Mouse (Mus musculus) stomach, embryonic 15.5 days (tissue): ENCODE measurements at regions not wholly inside any gene's neighbourhood (a gene's known extent, or its start where the extent isn't known, plus 50 kb on each side); places are given as distances from the start of the nearest gene placed in this dataset.

Experiments used
- ATAC-seq: fragments of 200-750 bp; cut with Nextera tagmentation; 2 replicates; pipeline ENCODE4 v1.8.0; 2017; ENCODE audit warnings: low read depth, moderate number of reproducible peaks, moderate TSS enrichment; ENCODE audit not compliant: insufficient read depth, low FRiP score
- H3K27ac ChIP-seq: fragments of 300-500 bp; sonication (generic); 2 replicates; pipeline ENCODE4 v1.5.1; 2015; ENCODE audit warnings: mild to moderate bottlenecking, inconsistent platforms
- H3K27me3 ChIP-seq: fragments of 300-500 bp; sonication (generic); replicated peaks from 2 replicates; pipeline ENCODE4 v1.6.1; 2015; ENCODE audit warnings: inconsistent platforms
- H3K36me3 ChIP-seq: fragments of 300-500 bp; sonication (generic); 2 replicates; pipeline ENCODE4 v1.6.1; 2015; ENCODE audit warnings: inconsistent platforms
- H3K4me1 ChIP-seq: fragments of 300-500 bp; sonication (generic); 2 replicates; pipeline ENCODE4 v1.6.1; 2015; ENCODE audit warnings: inconsistent platforms
- H3K4me2 ChIP-seq: fragments of 300-500 bp; sonication (generic); 2 replicates; pipeline ENCODE4 v1.6.1; 2015; ENCODE audit warnings: mild to moderate bottlenecking, inconsistent platforms
- H3K4me3 ChIP-seq: fragments of 300-500 bp; sonication (generic); replicated peaks from 2 replicates; pipeline ENCODE4 v1.5.1; 2015; ENCODE audit warnings: inconsistent platforms
- H3K9ac ChIP-seq: fragments of 300-500 bp; sonication (generic); 2 replicates; pipeline ENCODE4 v1.6.1; 2015; ENCODE audit warnings: inconsistent platforms
- H3K9me3 ChIP-seq: fragments of 300-500 bp; sonication (generic); 2 replicates; pipeline ENCODE4 v1.6.1; 2016; ENCODE audit warnings: inconsistent platforms
- WGBS: fragments of 180-500 bp; shearing (Covaris S2); methylation state at CpG from one replicate; pipeline ENCODE4 v1.1.7; 2015; 5-methylcytosine and 5-hydroxymethylcytosine counted together

GRCm38 (mm10) chr4:124257006-124257405, 339.2 kb upstream of the 4930535I16Rik start:
- H3K9me3 ChIP-seq: no peaks in the 10 kb centered on the region
- ATAC-seq: no peak
- no peaks in the 10 kb centered on the region for H3K36me3 ChIP-seq
- H3K4me2 ChIP-seq: no peak overlapping the region
- no peaks in the 10 kb centered on the region for H3K27me3 ChIP-seq
- no peak overlapping the region for H3K9ac ChIP-seq
- no peak overlapping the region for H3K4me3 ChIP-seq
- H3K4me1 ChIP-seq: no peaks in the 10 kb centered on the region
- WGBS: 15% methylated on average over 9 of the region's 9 CpGs
- no peak overlapping the region for H3K27ac ChIP-seq

GRCm38 (mm10) chr4:124256515-124256914, 338.7 kb upstream of the 4930535I16Rik start:
- Histone ChIP-seq H3K4me2 (no peak overlapping the region), H3K9me3 (no peaks in the 10 kb centered on the region), H3K4me3 (no peak overlapping the region), H3K9ac (no peak overlapping the region), H3K27me3 (no peaks in the 10 kb centered on the region), H3K36me3 (no peaks in the 10 kb centered on the region), H3K4me1 (no peaks in the 10 kb centered on the region), H3K27ac (no peak overlapping the region)
- 54% methylated on average over 7 of the region's 7 CpGs for WGBS
- no peak for ATAC-seq

GRCm38 (mm10) chr4:124255183-124255543, 337.3 kb upstream of the 4930535I16Rik start:
- Histone ChIP-seq H3K4me1 (no peaks in the 10 kb centered on the region), H3K27ac (no peak overlapping the region), H3K9ac (no peak overlapping the region), H3K36me3 (no peaks in the 10 kb centered on the region), H3K4me2 (no peak overlapping the region), H3K4me3 (no peak overlapping the region), H3K9me3 (no peaks in the 10 kb centered on the region), H3K27me3 (no peaks in the 10 kb centered on the region)
- WGBS: 63% methylated on average over 7 of the region's 7 CpGs
- no peak for ATAC-seq

DNA sequence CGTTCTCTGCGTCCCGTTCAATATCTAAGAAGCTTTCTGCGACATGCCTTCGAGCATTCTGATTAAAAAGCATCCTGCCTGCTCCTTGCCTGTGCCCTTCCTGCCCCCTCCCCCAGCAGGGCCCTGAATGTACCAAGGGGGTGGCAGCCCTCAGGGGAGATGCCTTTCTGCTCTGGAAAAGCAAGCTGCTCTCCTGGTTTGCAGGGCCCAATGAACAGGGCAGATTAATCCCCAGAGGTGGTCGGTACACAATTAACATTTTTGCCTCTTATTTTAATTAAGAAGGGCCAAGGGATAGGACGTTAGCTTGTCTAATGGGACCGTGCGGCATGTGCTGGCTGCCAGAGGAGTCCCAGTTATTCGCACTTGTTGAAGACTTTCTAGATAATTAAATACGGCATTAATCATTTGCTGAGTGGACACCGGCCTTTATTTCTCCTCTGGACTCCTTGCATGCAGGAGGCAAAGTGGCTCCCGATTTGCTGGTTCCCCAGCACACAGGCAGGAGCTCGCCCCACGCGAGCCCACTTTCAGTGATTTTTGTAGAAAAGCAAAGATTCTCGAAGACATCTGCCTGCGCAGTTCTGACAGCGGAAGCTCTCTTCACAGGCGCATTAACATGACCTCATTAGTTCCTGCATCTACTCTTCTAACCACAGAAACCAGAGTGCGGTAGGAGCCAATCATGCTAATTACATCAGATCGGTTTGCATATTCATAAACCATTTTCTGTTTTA, 336.8 kb upstream of the 4930535I16Rik start:
- H3K4me3 ChIP-seq: no peak overlapping the region
- no peak overlapping the region for H3K4me2 ChIP-seq
- H3K9ac ChIP-seq: no peak overlapping the region
- 49% methylated on average over 22 of the region's 22 CpGs for WGBS
- no peaks in the 10 kb centered on the region for H3K36me3 ChIP-seq
- no peaks in the 10 kb centered on the region for H3K27me3 ChIP-seq
- H3K9me3 ChIP-seq: no peaks in the 10 kb centered on the region
- H3K4me1 ChIP-seq: no peaks in the 10 kb centered on the region
- H3K27ac ChIP-seq: no peak overlapping the region
- no peak for ATAC-seq

DNA sequence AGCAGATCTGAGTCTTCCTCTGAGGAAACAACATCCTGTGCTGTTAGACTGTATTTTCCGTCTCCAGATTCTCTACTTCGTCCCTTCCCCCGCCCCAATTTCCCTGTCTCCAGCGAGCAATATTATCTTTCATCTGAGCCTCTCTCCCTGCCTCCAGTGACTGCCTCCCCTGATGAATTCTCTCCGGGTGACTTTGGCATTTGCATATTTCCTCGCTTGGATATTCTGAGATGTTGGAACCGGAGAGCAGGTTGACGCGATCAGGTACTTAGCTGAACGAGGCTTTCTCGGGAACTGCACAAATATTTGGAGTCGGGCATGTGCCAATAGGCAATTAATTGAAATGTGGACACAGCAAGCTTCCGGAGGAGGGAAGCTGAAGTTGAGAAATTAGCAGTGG, 323.8 kb upstream of the 4930535I16Rik start:
- H3K27ac ChIP-seq: no peak overlapping the region
- no peak overlapping the region for H3K4me3 ChIP-seq
- no peaks in the 10 kb centered on the region for H3K27me3 ChIP-seq
- peak overlapping the region; percentile 6; the same call in 1 of the 2 replicates for H3K4me2 ChIP-seq
- ATAC-seq: no peak
- H3K9me3 ChIP-seq: no peaks in the 10 kb centered on the region
- WGBS: 21% methylated on average over 13 of the region's 13 CpGs
- no peak overlapping the region for H3K9ac ChIP-seq
- 0 out of 2 replicates have a peak, but pooled peaks cover 4% of the 10 kb centered on the region for H3K4me1 ChIP-seq
- H3K36me3 ChIP-seq: no peaks in the 10 kb centered on the region

DNA sequence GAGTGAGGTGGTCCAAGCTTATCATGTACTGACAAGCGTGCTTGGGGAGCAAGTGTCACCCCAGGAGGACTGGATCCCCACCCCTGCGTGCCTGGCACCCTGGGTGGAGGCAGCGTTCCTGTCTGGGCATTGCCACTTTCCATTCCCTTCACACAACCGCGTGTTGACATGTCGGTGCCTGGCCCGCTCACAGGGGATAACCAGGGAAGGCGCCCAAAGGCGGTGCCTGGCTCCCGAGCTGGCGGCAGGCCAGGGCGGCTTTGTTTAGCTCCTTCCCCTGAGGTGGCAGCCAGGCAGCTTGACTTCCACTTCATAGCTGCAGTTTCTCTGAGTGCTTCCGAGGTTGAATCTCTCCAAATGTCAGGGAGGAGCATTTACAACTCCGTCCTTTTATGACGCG, 318.7 kb upstream of the 4930535I16Rik start:
- Histone ChIP-seq H3K27ac (no peak overlapping the region), H3K4me1 (0 out of 2 replicates have a peak, but pooled peaks cover under 1% of the 10 kb centered on the region), H3K4me3 (no peak overlapping the region), H3K9ac (no peak overlapping the region), H3K36me3 (no peaks in the 10 kb centered on the region), H3K9me3 (no peaks in the 10 kb centered on the region), H3K4me2 (no peak overlapping the region), H3K27me3 (no peaks in the 10 kb centered on the region)
- no peak for ATAC-seq
- WGBS: 57% methylated on average over 16 of the region's 16 CpGs

- 9% methylated on average over 17 of the region's 17 CpGs for WGBS
- H3K9me3 ChIP-seq: no peaks in the 10 kb centered on the region
- no peak overlapping the region for H3K27ac ChIP-seq
- no peak overlapping the region for H3K4me3 ChIP-seq
- H3K4me1 ChIP-seq: 0 out of 2 replicates have a peak, but pooled peaks cover 5% of the 10 kb centered on the region
- H3K27me3 ChIP-seq: 0 out of 2 replicates have a peak, but pooled peaks cover 6% of the 10 kb centered on the region
- peak; percentile 50; the same call in 1 of the 2 replicates for ATAC-seq
- H3K36me3 ChIP-seq: no peaks in the 10 kb centered on the region
- no peak overlapping the region for H3K9ac ChIP-seq
- peak overlapping the region; percentile 13 for H3K4me2 ChIP-seq
Measured at GRCm38 (mm10) chr4:124228537-124228936, 310.7 kb upstream of the 4930535I16Rik start.

- no peak overlapping the region for H3K27ac ChIP-seq
- no peaks in the 10 kb centered on the region for H3K9me3 ChIP-seq
- H3K36me3 ChIP-seq: no peaks in the 10 kb centered on the region
- 68% methylated on average over 15 of the region's 15 CpGs for WGBS
- ATAC-seq: no peak
- H3K4me2 ChIP-seq: no peak overlapping the region
- 0 out of 2 replicates have a peak, but pooled peaks cover 6% of the 10 kb centered on the region for H3K27me3 ChIP-seq
- H3K4me3 ChIP-seq: no peak overlapping the region
- 0 out of 2 replicates have a peak, but pooled peaks cover 3% of the 10 kb centered on the region for H3K4me1 ChIP-seq
- no peak overlapping the region for H3K9ac ChIP-seq
Measured at GRCm38 (mm10) chr4:124223646-124224500, 306.1 kb upstream of the 4930535I16Rik start.

- no peak overlapping the region for H3K4me3 ChIP-seq
- ATAC-seq: no peak
- H3K9ac ChIP-seq: no peak overlapping the region
- H3K9me3 ChIP-seq: no peaks in the 10 kb centered on the region
- no peaks in the 10 kb centered on the region for H3K36me3 ChIP-seq
- no peak overlapping the region for H3K27ac ChIP-seq
- 77% methylated on average over 4 of the region's 4 CpGs for WGBS
- H3K4me1 ChIP-seq: no peaks in the 10 kb centered on the region
- H3K4me2 ChIP-seq: no peak overlapping the region
- 0 out of 2 replicates have a peak, but pooled peaks cover 6% of the 10 kb centered on the region for H3K27me3 ChIP-seq
Measured at GRCm38 (mm10) chr4:124221736-124222135, 303.9 kb upstream of the 4930535I16Rik start.

GRCm38 (mm10) chr4:124217206-124217605, 299.4 kb upstream of the 4930535I16Rik start:
- Histone ChIP-seq H3K27me3 (no peaks in the 10 kb centered on the region), H3K27ac (no peak overlapping the region), H3K9ac (no peak overlapping the region), H3K4me1 (no peaks in the 10 kb centered on the region), H3K36me3 (no peaks in the 10 kb centered on the region), H3K4me3 (no peak overlapping the region), H3K4me2 (no peak overlapping the region), H3K9me3 (no peaks in the 10 kb centered on the region)
- WGBS: 39% methylated on average over 10 of the region's 10 CpGs
- ATAC-seq: no peak

GRCm38 (mm10) chr4:124216351-124216750, 298.5 kb upstream of the 4930535I16Rik start:
- no peaks in the 10 kb centered on the region for H3K9me3 ChIP-seq
- 57% methylated on average over 5 of the region's 5 CpGs for WGBS
- ATAC-seq: no peak
- no peak overlapping the region for H3K9ac ChIP-seq
- H3K4me1 ChIP-seq: no peaks in the 10 kb centered on the region
- no peaks in the 10 kb centered on the region for H3K27me3 ChIP-seq
- no peaks in the 10 kb centered on the region for H3K36me3 ChIP-seq
- no peak overlapping the region for H3K27ac ChIP-seq
- H3K4me3 ChIP-seq: no peak overlapping the region
- H3K4me2 ChIP-seq: no peak overlapping the region

GRCm38 (mm10) chr4:124215077-124215476, 297.3 kb upstream of the 4930535I16Rik start:
- WGBS: 76% methylated on average over 7 of the region's 7 CpGs
- Histone ChIP-seq H3K27ac (no peak overlapping the region), H3K4me2 (no peak overlapping the region), H3K4me1 (no peaks in the 10 kb centered on the region), H3K9me3 (no peaks in the 10 kb centered on the region), H3K27me3 (no peaks in the 10 kb centered on the region), H3K4me3 (no peak overlapping the region), H3K9ac (no peak overlapping the region), H3K36me3 (no peaks in the 10 kb centered on the region)
- no peak for ATAC-seq
